Mouse (Mus musculus) heart, postnatal 25 days (tissue): Measurements from ENCODE around the gene Bcr. TPM values are rescaled to one million over a fixed set of nuclear protein-coding genes. Genes with fewer than 3 reads are reported as not detected.

Experiments used
- DNase-seq: peaks from one replicate; pipeline ENCODE4 v3.0.0; 2022; ENCODE audit warnings: low spot score
- intact Hi-C: fragments of 180-260 bp; cut with DNase I; formaldehyde crosslinking; loops from one replicate; pipeline ENCODE4 v1.15.1; 2025
- total RNA-seq, 2 experiments: library from RNA; stranded (reverse); gene quantifications; 2 replicates each; pipeline ENCODE4 v1.2.3; 2021

The Bcr gene
- total RNA-seq, 2 experiments from 2014 or later = 9.8 TPM

DNA sequence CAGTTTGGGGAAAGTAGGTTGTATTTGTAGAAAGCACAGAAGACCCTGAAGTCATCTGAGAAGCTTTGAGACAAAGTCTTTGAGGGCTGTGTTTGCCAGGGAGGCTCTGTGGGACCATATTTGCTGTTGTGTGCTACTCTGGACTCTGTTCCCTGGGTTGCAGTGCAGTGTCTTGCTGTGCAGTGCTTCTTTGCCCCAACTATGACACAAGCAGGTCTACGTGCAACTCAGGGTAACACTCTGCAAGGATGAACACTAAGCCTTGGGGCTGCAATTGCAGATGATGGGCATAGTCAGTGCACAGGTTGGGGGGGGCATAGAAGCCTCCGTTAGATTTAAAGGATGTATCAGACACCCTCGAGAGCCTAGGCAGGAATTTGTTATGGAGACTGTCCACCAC, 160.3 kb downstream of the Bcr start:
- DNase-seq = no peak
- intact Hi-C loops = no loop called here

DNA sequence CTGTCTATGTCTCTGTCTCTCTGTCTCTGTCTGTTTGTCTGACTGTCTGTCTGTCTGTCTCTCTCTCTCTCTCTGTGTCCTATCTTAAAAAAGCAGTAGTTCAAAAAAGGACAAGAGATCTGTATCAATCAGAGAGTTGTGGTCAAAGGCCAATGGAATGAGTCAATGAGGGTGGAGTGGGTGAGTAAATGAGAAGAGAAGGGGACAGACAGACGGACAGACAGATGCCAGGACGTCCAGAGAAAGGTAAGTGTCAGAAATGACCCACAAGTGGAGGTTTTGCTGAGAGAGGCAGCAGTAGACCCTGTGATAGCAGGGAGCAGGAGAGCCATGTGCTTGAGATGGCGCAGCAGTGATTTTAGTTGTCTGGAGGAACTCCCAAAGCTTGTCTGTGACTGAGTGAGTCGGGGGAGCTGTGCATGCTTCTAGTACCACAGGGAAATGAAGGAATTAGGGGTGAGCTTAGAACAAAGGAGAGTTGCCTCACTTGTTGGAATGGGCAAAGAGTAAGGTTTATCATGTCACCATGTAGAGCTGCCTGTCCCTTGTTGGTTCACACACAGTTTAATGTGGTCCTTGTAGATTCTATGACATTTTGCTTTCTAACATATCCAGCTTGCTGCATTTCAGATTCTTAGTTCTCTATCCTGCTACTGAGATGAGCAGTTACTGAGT, 161.7 kb downstream of the Bcr start:
- DNase-seq = no peak
- intact Hi-C loops = no loop called here

DNA sequence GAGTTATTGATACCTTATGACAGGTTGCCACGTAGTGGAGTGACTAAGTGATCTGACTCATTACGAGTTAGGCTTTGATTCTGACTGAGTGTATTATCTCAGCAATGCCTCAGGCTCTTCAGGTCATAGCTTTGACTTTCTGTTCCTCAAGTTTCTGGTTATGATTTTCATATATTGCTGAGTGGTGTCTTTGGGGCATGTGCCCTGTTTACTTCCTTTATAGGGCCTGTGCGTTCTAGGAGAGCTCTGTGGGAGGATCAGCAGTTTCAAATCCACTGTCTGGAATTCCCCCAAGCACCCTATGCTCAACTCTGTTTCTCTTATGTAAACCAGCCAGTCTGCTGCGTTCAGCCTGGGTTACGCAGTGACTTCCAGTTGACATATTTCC, 162.2 kb downstream of the Bcr start:
- intact Hi-C loops = no loop called here
- no peak for DNase-seq

DNA sequence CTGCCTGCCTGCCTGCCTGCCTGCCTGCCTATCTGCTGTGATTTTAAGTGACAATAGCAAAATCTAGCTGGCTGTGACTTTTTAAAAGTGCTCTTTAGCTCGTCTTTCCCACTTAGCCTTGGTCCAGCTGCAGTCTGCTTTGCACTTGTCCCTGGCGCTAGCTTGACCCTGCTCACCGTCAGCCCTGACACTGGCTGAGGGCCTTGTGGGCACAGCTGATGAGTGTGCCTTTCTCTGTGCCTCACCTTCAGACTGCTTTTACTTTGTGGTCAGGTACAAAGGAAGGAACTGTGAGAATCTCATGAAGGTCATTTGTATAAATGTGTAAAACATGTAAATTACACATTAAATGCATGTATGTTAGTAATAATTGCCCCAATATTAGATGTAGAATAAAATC, 163.8 kb downstream of the Bcr start:
- intact Hi-C loops = no loop called here
- no peak for DNase-seq

DNA sequence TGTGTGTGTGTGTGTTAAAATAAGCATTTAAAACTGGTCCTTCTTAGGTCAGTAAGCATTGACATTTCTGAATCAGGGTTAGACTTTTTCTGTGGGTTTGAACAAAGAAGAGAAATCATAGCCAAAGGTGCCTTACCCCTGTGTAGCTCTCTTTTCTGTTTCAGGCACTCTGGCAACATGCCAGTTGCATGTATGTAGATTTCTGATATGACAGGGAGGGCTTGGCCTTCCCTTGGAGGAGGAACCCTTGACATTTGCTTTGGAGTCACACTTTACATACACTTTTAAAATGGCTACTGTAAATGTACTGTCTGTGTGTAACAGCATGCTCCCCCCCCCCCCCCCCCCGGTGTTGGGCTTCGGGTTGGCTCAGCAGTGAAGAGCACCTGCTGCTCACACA, 164.2 kb downstream of the Bcr start:
- DNase-seq = no peak
- intact Hi-C loops = no loop called here

DNA sequence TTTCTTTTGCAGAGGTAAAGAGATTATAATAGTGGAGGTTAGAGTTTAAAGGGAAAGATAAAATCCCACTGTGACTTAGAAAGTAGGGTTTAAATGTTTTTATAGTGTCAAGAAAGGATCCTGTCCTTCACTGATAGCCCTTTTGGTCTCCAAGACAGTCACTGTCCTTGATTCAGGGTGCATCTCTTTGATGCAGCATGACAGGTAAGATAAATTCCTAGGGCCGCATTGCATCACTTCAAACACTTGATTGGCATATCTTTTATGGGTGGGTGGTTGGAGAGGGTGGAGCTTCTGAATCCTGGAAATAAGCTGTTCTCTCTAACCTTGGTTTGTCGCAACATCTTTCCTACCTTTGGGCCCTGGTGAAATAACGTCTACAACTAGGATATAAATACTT, 167.0 kb downstream of the Bcr start:
- DNase-seq = no peak
- intact Hi-C loops = no loop called here

DNA sequence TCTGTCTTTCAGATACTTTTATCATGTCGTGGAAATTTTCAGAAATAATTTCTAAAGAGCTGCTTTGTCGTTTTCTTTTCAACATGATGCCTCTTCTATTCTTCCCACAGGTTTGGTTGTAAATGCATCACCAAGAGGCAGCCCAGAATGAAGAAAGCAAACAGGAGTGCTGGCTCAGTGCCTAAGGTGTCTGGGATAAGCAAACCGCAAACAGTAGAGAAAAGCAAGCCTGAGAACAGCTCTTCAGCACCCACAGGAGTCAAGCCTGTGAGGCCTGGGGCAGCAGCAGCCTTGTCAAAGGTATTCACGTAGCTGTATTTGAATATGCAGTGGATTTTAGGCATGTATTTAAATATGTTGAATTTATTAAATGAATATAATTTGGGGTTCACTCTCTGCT, 170.2 kb downstream of the Bcr start:
- no peak for DNase-seq
- intact Hi-C loops = no loop called here

DNA sequence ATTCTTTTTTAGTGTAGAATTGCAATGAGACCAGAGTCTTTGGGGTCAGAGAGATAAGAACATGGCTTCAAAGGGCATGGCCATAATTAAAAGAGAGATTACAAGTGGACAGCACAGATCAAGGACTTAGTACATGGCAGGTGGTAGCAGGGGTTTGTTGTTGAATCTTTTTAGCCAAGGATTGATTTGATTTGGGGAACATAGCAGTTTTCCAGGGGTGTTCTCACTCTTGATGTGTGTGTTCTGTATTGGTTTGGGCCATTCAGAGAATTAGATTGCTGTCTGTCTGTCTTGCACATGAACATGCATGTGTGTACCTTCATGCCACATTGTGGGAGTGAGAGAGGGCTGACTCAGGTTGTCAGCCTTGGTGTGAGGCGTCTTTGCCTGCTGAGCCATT, 171.5 kb downstream of the Bcr start:
- intact Hi-C loops = no loop called here
- DNase-seq = no peak

DNA sequence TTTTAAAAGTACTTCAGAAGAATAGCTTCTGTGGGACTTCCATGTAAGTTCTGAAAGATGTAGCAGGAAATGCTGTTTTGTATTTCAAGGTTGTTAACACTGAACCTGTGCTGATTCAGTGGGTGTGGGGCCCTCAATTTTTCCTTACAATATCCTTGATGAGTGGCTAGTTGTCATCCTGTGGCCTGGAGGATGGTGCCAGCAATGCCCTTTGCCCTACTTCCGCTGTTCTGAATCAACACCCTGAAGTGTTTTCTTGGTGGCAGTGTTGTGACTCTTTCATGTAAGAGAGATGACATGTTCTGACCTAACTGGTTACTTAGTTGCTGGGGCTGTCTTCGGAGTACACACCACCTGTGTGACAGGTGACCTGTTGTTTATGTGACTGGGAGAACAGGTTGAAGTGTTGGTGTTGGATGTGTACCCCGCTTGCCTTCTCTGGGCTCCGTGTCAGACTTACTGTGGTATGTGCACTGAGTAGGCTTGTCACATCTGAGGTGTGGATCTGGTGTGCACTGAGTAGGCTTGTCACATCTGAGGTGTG, 172.3 kb downstream of the Bcr start:
- no peak for DNase-seq
- intact Hi-C loops = no loop called here

DNA sequence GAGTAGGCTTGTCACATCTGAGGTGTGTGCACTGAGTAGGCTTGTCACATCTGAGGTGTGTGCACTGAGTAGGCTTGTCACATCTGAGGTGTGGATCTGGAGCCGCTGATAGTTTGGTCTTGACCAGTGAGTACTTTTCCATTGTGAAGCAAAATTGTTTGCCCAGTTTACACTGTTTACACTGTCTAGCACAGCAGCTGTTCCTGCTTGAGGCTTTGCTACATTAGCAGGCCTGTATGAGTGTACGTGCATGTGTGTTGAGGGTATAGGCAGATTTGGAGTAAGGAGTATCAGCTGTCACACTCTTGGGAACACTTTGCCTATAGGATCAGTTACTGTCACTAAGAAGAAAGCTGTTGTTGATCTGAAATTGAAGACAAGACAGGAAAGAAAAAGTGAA, 173.1 kb downstream of the Bcr start:
- intact Hi-C loops = no loop called here
- DNase-seq = no peak

Other genes starting within 250 kb of the Bcr start
- gene Gnaz, start 93.4 kb upstream of the Bcr start, total RNA-seq = under 1 TPM; 0.67 to 0.68 TPM
- gene Rsph14, start 28.0 kb upstream of the Bcr start, total RNA-seq = not detected
- under 1 TPM; 0.49 to 0.50 TPM for gene Rab36, start 23.5 kb upstream of the Bcr start, total RNA-seq
- gene Specc1l, start 151.5 kb downstream of the Bcr start, total RNA-seq = 10 to 100 TPM; 38.5 to 39.5 TPM